Mouse (Mus musculus): ENCODE results near the gene Cdon. TPM values are rescaled to one million over a fixed set of nuclear protein-coding genes. Genes with fewer than 3 reads are reported as not detected.

The Cdon gene
- total RNA-seq, 2 experiments from 2014 or later = 7.8 to 9.4 TPM

GRCm38 (mm10) chr9:35491109-35491866 lies 70.4 kb downstream of the Cdon start:
- DNase-seq (ENCODE audit: low spot score in 2 of 2) = no peak

DNA sequence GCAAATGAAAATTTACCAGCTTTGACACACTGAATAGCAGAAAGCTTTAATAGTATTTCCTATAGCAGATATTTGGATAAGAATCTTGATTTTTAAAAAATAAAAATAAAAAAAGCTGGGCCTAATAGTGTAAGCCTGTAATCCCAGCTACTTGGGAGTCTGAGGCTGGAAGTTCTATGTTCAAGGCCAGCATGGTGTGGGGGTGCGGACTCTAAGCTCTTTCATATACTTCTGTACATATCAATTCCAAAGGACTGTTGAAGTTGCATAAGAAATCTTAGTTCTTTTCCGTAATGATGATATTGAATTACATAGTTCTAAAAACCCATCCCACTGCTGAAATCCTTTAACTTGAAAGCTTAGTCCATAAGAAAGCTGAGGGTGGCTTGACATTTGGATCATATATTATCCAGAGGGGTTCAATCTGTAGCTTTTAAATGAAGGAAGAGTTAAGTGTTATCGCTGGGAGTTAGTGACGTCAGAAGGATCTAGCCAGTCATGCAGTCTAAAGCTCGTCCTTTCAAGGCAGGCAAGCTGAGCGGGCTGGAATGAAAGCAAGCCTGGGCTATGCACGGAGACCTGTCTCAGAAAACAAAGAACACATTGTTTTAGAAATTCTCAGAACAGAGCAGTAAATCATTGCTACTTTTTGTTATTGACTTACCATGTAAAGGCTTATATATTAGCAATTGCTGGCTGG lies 72.3 kb downstream of the Cdon start:
- DNase-seq (ENCODE audit: low spot score in 2 of 2) = no peak

GRCm38 (mm10) chr9:35493733-35494092 lies 72.8 kb downstream of the Cdon start:
- DNase-seq (ENCODE audit: low spot score in 2 of 2) = no peak

GRCm38 (mm10) chr9:35494937-35495336 lies 74.0 kb downstream of the Cdon start:
- DNase-seq (ENCODE audit: low spot score in 2 of 2) = no peak

- no peak for DNase-seq (ENCODE audit: low spot score in 2 of 2)
Measured at GRCm38 (mm10) chr9:35495471-35495870, 74.5 kb downstream of the Cdon start.

DNA sequence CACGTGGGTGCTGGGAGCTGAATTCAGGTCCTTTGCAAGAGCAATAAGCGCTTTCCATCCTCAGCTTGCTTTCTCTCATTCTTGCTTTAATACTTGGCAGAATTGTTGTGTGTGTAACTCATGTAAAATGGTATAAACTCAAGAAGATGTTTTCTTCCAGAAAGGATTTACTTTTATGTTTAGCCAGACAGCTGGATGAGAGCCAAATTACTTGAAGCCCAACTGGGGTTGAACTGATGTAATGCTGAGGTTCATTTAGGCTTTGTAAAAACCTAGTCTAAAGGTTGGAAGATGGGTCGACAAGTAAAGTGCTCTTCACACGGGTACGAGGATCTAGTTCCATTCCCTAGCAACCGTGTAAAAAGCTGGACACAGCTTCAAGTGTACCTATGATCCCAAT lies 79.0 kb downstream of the Cdon start:
- no peak for DNase-seq (ENCODE audit: low spot score in 2 of 2)

- DNase-seq (ENCODE audit: low spot score in 2 of 2) = no peak
Measured at GRCm38 (mm10) chr9:35502361-35503000, 81.6 kb downstream of the Cdon start.

DNA sequence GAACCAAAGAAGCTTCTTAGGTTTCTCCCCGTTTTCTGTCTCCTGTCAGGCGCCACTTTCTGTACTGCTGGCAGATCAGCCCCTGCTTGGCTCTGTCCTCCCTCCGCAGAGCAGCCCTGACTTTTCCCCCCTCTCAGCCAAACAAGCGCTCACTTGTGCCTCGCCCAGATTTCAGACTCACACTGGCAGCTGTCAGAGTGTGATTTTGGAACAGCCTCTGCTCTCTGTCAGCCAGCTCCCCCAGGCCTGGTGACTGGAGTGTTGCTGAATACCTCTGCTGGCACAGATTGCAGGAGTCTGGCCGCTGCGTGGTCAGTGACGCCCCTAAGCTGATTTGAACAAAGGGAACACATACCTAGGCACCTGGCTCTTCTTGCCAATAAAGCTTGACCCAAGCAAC lies 87.3 kb downstream of the Cdon start:
- DNase-seq (ENCODE audit: low spot score in 2 of 2) = peak in 1 of 2 experiments; percentile 9

- no peak for DNase-seq (ENCODE audit: low spot score in 2 of 2)
Measured at GRCm38 (mm10) chr9:35513900-35514299, 93.0 kb downstream of the Cdon start.

GRCm38 (mm10) chr9:35516182-35516581 lies 95.3 kb downstream of the Cdon start:
- no peak for DNase-seq (ENCODE audit: low spot score in 2 of 2)

- DNase-seq (ENCODE audit: low spot score in 2 of 2) = no peak
Measured at GRCm38 (mm10) chr9:35516711-35517110, 95.8 kb downstream of the Cdon start.

- no peak for DNase-seq (ENCODE audit: low spot score in 2 of 2)
Measured at GRCm38 (mm10) chr9:35518169-35518568, 97.2 kb downstream of the Cdon start, which contains the start of gene Gm1113. Gene Gm1113, minus strand, starts transcription at chr9:35518269.

DNA sequence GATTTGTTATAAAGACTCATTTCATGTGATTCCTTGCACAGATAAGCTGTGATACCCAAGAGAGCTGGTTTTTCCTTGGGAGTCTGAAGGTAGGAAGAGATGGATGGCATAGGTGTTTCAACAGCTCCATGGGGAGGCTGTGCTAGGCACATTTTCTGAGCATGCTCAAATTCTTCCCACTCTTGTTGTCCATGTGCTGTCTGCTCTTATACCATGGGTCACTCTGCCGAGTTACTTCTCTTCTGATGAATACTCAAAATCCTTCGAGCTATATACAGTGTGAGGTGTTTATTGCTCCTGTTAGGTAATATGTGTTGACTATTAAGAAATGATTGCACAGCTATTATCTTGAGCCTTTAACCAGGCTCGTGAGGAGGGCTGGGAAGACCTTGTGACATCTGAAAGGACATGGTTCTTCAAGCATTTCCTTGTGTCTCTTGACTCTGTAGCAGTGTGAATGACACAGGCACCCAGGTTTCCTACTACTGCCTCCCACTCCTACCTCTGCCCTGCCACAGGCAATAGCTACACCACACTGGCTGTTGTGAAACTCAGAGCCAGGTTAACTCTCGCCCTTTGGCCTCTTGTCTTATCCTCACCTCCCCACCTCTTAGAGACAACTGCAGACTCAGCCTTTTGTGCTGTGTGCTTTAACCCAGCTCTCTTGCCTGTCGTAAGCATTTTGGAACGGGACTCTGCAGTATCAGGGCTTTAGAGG lies 99.9 kb downstream of the Cdon start:
- no peak for DNase-seq (ENCODE audit: low spot score in 2 of 2)

DNA sequence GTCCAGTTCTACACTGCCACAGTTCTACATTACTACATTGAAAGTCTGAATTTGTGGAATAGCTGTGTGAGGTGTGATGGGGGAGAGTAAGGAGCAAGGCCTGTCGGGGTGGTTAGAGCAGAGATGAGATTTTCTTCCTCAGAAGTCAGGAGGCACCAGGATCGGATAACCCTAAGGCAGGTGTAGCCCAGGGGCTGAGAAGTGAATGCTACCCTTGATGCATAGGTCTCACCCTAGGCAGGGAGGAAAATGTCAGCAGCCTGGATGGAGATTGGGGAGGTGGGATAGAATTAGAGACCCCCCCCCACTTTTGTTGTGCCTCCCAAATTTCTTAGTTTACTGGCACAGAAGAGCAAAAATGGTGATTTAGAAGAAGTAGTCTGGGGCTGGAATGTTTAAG lies 101.3 kb downstream of the Cdon start:
- DNase-seq (ENCODE audit: low spot score in 2 of 2) = no peak

DNA sequence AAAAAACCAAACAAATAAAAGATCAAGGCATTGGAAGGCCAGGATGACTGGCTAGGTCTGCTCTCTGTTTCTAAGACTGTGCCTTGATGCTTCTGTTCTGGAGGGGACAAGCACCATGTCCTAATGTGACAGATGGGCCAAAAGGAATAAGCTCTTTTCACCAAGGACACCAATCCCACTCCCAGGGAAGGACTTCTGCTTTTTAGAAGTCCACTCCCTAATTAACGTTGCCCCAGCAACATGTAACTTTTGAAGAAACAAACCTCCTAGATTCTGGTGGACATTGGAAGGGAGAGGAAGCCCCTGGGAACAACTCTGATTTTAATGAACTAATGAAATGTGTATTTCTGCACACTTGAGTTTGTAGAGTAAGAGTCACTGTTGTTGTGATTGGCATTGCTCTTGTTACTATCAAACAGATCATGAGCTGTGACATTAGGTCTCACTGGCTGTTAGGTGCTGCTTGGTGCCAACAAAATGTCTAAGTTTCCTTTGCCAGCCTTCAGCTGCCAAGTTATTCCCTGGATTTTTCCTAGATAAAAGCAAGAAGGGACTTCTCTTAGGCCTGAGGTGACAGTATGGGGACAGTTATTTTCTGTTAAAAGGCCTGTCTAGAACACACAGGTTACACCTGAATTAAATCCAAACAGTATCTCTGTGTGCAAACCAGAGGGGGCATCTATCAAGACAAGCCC lies 102.0 kb downstream of the Cdon start:
- no peak for DNase-seq (ENCODE audit: low spot score in 2 of 2)

DNA sequence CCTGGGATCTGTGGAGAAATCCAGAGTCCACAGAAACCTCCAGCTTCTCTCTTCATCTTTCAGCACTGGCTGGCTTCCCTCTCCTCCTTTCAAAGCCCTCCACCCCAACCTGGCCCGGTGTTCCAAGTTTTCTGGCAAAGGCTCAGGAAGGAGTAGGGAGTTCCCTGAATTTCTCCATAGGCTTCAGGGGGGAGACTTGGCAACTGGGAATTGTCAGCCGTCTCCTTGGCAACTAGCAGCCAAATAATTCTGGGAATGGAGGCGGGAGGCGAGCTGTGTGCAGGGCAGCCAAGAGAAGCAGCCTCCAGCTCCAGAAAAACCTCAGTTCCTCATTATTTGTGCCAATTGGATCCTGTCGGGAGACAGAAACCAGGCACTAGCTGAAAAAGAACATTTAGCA lies 102.6 kb downstream of the Cdon start:
- DNase-seq (ENCODE audit: low spot score in 2 of 2) = peak; percentile 28 to 63

DNA sequence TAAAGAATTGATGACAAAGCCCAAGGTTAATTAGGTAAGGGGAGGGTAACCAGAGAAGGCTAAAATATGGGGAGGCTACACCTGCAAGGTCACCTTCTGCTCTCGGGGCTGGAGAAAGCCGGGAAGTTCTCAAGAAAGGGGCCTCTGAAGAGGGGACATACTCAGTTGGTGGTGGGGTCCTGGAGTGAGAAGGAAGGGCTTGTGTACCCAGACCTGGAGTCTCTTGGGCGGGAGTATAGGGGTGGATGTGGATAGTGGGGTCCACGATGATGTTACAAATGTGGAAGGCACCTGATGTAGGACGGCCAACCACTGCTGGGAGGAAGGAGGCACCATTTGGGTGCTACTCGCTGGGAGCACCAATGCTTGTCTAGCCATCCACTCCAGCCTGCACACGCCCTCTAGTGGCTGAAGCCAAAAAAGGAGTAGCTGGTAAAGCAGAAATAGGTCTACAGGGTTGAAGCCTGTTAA lies 103.0 kb downstream of the Cdon start:
- peak; percentile 80 for DNase-seq (ENCODE audit: low spot score in 2 of 2)

GRCm38 (mm10) chr9:35529141-35529540 lies 108.2 kb downstream of the Cdon start:
- no peak for DNase-seq (ENCODE audit: low spot score in 2 of 2)

DNA sequence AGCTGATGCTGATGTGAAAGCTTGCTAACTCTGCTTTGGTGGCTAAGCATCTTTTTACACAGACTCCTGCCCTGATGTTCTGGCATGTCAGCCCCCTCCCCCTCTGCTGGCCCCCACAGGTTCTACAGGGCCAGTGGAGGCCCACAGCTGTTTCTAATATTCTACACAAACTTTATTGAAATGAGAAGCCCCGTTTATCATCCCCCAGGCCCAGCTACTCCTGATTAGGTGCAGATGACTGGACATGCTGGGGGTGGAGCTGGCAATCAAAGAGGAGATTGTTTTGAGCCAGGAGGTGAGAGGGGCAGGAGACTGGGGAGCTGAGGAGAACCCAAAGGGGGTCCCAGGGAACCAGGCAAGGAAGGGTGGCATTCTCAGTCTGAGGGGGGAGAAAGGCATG lies 108.9 kb downstream of the Cdon start:
- DNase-seq (ENCODE audit: low spot score in 2 of 2) = no peak

DNA sequence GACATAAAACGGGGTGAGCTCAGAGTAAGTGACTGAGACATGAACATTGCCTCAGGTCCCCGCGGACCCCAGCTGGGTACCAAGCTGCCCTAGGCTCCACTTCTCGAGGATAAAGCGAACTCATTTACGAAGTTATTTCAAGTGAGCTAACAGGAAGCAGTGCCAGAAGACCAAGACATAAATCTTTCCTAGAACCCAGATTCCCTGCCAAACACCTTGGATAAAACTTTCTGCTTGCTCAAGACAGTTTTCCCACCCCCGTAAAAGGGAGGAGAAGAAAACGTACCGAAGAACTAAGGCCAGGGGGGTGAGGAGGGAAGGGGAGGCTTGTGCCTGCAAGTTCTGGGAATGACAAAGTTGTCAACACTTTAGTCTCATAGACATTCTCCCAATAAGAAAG lies 112.3 kb downstream of the Cdon start:
- no peak for DNase-seq (ENCODE audit: low spot score in 2 of 2)

GRCm38 (mm10) chr9:35535110-35535509 lies 114.2 kb downstream of the Cdon start:
- peak; percentile 48 to 60 for DNase-seq (ENCODE audit: low spot score in 2 of 2)

Measured in left cerebral cortex, adult 18-20 months (tissue).